Mouse (Mus musculus): Measurements from ENCODE around the gene Lamc1.
"Not testable (repeated sequence)": the region's sequence is repeated elsewhere in the genome, so short reads cannot be mapped to it uniquely, and the experiment has no call there.

Gene Lamc1

GRCm38 (mm10) chr1:153332444-153333295 is at the start of gene Lamc1:
Gene Lamc1, minus strand, starts transcription at chr1:153332786.
- peak; percentile 92 for DNase-seq (ENCODE audit: low spot score)

DNA sequence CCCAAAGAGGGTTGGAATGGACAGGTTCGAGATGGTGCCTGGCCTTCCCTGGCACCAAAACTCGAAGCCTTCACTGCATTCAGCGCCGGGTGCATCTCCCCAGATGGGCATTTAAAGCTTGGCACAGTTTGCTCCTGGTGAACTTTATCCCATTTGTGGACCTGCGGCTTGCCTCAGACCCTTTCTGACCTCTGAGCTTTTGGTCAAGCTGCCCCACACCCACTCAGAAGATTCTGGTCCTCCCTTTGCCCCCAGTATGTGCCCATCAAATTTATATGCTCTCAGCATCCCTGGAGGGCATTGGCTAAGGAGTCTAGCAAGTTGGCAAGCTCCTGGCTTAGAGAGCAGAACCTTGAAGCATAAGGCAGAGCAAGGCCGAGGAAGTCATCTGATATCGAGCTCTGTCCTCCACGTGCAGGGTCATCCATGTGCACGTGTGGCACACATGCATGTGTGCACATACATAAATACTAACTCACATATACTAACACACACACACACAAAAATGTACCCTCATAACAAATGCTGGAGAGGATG is 48.2 kb upstream of the Lamc1 start:
- no peak for DNase-seq (ENCODE audit: low spot score)

DNA sequence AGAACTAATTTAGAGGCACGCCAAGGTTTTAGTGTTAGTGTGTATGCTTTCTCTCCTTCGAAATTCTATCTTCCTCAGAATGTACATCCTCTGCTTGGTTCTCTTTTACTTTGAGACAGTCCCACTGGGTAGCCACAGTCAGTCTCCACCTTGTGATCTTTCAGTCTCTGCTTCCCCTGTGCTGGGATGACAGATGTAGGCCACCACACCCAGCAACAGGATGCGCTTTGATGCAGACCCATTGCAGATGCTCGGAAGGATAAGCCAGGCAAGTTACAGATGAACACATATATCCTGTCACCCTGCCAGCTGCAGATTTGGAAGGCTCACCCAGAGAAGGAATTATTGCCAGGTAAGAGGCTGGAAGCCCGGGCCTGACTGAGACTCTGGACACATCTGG is 47.2 kb upstream of the Lamc1 start:
- no peak for DNase-seq (ENCODE audit: low spot score)

DNA sequence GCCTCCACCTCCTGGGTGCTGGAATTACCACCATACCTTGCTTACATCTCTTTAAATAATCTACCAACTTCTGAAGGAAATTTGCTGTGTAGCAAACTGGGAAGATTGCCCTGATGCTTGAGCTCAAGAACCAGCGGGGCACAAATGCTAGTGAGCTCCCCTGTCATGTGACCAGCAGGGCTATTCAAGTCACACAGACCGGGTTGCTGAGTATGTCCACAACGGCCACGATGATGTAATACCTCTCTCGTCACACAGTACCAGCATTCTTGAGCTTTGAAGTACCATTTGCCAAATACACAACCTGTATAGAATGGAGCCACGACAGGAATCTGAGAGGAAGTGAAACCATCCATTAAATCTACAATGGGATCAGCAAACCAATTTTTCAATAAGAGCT is 46.0 kb upstream of the Lamc1 start:
- DNase-seq (ENCODE audit: low spot score) = no peak

DNA sequence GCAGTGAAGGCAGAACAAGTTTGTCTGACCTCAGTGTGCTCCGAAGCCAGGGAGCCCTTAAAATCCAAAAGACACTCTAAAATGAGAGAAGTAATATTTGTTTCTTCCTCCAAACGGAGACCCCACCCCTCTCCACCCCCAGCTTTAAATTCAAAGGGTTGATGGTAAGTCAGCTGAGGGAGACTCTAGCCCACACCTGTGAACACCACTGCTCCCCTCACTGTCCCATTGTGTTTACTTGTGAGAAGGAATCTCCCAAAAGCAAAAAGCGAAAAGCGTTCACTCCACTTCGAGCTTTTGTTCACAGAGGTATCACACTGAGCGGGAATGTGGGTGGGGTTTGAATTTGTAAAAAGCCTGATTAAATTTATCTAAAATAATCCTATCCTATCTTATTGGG is 43.9 kb upstream of the Lamc1 start:
- no peak for DNase-seq (ENCODE audit: low spot score)

DNA sequence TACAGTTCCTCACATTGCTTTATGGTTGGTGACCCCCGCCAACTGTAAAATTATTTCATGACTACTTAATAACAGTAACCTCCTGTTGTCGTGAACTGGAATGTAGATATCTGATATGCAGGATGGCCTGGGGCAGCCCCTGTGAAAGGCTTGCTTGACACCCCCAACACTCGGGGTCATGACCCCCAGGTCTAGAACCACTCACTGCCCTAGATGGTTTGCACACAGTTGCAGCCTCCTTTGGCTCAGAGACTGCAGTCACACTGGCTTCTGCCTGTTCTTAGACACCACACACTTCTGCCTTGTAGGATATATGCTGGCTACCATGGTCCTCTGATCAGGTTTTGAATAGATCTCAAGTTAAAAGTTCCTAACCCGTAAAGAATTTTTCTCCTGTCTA is 41.5 kb upstream of the Lamc1 start:
- no peak for DNase-seq (ENCODE audit: low spot score)

- DNase-seq (ENCODE audit: low spot score) = no peak
These were observed 39.3 kb upstream of the Lamc1 start for GRCm38 (mm10) chr1:153371846-153372245.

DNA sequence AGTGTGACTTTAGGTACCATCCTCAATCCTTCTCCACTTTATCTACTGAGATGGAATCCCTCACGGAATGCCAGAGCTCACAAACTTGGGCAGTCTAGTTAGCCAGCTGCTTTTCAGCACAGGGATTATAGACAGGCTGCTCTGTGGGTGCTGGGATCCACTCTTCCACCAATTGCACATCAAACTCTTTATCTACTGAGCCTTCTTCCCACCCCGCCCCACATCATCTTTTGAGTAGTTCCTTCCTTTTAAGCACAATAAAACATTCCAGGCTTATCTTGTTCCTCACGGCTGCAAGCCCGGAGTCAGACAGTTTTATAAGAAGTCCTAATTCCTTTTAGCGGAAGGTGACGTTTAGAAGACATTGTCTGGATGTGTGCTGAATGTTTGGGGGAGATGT is 36.4 kb upstream of the Lamc1 start:
- no peak for DNase-seq (ENCODE audit: low spot score)

DNA sequence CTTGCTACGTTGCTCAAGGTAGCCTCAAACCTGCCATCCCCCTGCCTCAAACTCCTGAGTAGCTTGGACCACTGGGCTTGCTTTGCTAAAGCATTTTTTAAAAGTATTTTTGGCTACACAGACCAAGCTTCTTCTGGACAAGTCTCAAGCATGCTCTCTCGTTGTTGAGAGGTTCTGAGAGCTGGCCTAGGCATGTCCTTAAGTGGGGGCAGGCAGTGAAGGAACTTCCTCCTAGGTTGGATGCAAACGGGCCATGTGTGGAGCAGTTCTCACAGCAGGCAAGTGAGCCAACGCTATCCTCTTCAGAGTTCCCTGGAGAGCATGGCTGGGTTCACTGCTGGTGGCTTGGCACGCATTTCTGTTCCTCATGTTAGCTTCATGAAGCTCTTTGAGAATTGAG is 34.5 kb upstream of the Lamc1 start:
- no peak for DNase-seq (ENCODE audit: low spot score)

- DNase-seq (ENCODE audit: low spot score) = no peak
These were observed 29.3 kb upstream of the Lamc1 start for GRCm38 (mm10) chr1:153361926-153362325.

GRCm38 (mm10) chr1:153360556-153360955 is 28.0 kb upstream of the Lamc1 start:
- DNase-seq (ENCODE audit: low spot score) = no peak

DNA sequence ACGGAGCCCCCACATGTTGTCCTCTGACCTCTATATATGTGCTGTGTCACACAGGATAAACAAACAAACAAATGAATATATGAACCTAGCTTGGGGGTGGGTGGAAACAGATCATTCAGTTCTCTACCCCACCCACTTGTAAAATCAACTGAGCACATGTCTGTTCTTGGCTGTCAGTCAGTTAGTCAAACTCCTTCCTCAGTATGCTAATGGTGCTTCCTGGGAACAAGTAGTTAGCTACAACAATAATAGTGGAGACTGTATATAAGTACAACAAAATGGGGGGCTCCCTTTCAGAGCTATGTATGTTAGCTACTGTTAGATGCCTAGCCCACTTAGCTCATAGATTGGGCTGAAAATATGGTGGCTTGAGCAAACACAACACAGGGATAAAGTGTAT is 24.6 kb upstream of the Lamc1 start:
- DNase-seq (ENCODE audit: low spot score) = no peak

GRCm38 (mm10) chr1:153354466-153354865 is 21.9 kb upstream of the Lamc1 start:
- no peak for DNase-seq (ENCODE audit: low spot score)

DNA sequence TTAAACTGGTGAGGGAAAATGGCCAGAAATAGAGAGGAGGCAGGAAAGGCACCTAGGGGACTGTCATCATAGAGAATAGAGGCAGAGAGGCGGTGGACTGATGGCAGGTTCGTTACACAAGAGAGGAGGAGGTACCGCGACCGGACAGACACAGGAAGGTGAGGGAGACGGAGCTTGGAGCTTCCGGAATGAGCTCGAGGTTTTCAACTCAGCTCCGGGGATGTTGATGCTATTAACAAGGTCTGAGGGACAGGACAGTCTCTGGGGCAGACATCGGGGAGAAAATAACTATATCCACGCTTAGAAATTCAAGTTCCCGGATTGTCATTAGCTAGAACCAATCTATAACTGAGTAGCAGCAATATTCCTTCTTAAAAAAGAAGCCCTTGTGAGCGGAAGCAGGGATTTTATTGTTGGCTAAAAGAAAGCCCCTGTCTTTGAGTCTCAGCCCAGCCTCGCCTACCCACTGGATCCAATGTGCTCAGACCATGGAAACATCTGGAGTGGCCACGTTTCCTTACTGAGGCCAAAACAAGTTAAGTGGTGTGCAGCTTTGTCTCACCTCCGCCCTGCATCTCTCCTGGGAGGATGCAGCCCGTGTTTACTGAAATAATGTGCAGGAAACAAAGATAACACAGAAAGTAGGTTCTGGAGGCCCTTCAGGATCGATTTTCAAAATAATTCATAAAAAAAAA is 21.3 kb upstream of the Lamc1 start:
- DNase-seq (ENCODE audit: low spot score) = no peak

GRCm38 (mm10) chr1:153351034-153351433 is 18.4 kb upstream of the Lamc1 start:
- DNase-seq (ENCODE audit: low spot score) = no peak

DNA sequence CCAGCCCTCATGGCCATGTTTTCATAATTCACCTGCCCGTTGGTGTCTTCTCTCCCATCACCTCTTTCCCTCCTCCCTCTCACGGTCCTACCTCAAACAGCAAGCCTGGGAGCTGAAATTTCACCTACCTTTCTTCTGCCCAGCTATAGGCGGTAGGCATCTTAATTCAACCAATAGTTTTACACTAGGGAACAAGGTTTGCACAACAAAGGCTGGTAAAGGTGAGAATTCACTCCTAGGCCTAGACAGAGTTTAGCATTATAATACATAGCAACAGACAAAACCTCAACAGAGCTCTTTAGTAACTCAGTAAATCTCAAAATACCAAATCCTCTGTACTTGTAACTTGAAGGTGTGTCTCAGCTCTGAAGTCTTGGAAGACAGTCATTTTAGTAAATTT is 15.1 kb upstream of the Lamc1 start:
- no peak for DNase-seq (ENCODE audit: low spot score)

DNA sequence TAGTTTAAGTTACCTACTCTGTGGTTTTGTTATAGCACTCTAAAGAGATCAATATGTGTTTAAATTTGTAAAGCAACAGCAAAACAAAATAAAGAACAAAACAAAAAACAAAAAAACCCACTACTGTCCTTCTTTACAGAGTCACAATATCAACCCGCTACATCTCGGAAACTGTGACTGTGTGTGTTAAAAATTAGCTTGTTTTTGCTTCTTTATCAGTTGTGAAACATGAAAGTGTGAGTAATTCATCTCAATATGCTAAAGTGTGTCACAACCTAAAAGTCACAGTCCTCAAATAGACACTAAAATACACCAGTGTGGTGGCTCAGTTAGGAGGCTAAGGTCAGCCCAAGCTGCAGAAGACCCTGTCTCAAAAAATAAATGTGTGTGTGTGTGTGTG is 14.5 kb upstream of the Lamc1 start:
- no peak for DNase-seq (ENCODE audit: low spot score)

GRCm38 (mm10) chr1:153345699-153346291 is 13.2 kb upstream of the Lamc1 start:
- no peak for DNase-seq (ENCODE audit: low spot score)

DNA sequence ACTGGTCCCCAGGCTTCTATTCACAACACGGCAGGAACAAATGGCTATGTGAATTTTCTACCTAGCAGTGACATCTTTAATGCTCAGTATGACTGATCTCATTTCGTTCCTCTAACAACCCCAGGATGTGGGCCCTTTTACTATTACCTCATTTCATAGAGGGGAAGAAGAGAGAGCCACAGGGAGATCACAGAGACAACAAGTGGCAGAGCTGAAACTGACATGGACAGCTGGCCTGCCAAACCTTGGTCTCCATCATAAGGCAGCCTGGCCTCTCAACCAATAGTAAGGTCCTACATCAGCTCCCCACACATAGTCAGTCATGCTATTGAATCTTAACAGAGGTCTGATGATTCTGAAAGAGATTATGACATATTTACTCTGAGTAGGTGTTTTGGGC is 12.4 kb upstream of the Lamc1 start:
- no peak for DNase-seq (ENCODE audit: low spot score)

GRCm38 (mm10) chr1:153335451-153335850 is 2.9 kb upstream of the Lamc1 start:
- not testable (repeated sequence) for DNase-seq (ENCODE audit: low spot score)

DNA sequence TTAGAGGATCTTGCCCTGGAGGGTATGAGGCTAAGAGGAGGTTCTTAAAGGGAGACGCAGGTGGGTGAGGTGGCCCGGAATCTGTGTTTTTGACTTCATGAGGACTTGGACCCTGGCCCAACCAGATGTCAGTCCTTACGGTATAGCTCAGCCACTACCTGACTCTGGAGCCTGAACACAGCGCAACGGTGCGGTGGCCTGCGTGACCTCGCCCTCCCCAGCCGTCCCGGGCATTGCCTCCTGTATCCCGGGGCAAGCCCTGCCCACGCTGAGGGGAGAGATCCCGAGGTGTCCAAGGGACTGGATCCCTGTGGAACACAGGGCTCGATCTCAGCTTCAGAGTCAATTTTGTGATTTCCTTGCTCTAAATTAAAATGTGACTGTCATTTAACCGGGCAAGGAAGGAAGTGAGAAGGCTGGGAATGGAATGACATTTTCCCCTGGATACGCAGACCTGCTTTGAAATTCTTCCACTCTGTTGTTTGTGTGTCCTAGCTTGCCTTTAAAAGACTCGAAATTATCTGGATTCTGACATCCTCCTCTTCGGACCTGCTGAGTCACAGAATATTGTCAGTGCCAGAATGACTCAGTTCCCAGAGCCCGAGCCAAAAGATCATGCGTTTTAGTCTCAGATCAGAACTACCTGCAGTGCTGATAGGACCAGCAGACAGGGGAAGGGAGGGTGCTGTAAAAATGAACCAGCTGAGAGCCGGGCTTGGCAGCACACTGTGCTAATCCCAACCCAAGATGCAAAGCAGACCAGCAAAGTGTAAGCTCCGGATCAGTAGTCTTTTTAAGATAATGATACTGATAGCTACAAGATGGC is 923 bp upstream of the Lamc1 start:
- DNase-seq (ENCODE audit: low spot score) = no peak

Data from ovary, postnatal 14 days (tissue).